Mouse (Mus musculus) stomach, adult 2 months (tissue): Measurements from ENCODE around the gene Fnd3c2. TPM values are rescaled to one million over a fixed set of nuclear protein-coding genes. Genes with fewer than 3 reads are reported as not detected.

Experiments used
- polyA plus RNA-seq: library from polyadenylated mRNA; depleted of rRNA; stranded (reverse); fragments of >200 nt; gene quantifications from 2 replicates; pipeline ENCODE4 v1.2.3, GENCODE M21; 2012; rRNA removed

Fnd3c2 gene
- not detected in 2 replicates for polyA plus RNA-seq

GRCm38 (mm10) chrX:106255276-106255675 is at the start of gene Fnd3c2:
Fnd3c2 (minus strand) TSS chrX:106255376.

GRCm38 (mm10) chrX:106221058-106221457 is 34.1 kb downstream of the Fnd3c2 start, which contains the start of gene Taf9b:
Taf9b (minus strand) TSS chrX:106221158.

GRCm38 (mm10) chrX:106186713-106187649 is 68.2 kb downstream of the Fnd3c2 start, which contains the start of gene Pgk1:
Pgk1 (plus strand) TSS chrX:106187100.

Other genes starting within 250 kb of the Fnd3c2 start
- 0.92 and 1.8 TPM in 2 replicates for gene Magt1, start 243.5 kb downstream of the Fnd3c2 start, polyA plus RNA-seq
- 52.5 and 71.1 TPM in 2 replicates for gene Cox7b, start 239.7 kb downstream of the Fnd3c2 start, polyA plus RNA-seq
- gene Atp7a, start 228.1 kb downstream of the Fnd3c2 start, polyA plus RNA-seq: 0.31 and 0.67 TPM in 2 replicates
- 0.03 and 0.06 TPM in 2 replicates for gene Tlr13, start 112.2 kb downstream of the Fnd3c2 start, polyA plus RNA-seq
- 21.5 and 22.9 TPM in 2 replicates for gene Pgk1, start 68.3 kb downstream of the Fnd3c2 start, polyA plus RNA-seq
- gene Taf9b, start 34.2 kb downstream of the Fnd3c2 start, polyA plus RNA-seq: 0.46 and 0.80 TPM in 2 replicates
- gene Fndc3c1, start 230.0 kb upstream of the Fnd3c2 start, polyA plus RNA-seq: 0.23 TPM in 1 of 2 replicates, not detected in the other